Mouse (Mus musculus) heart, postnatal 14 days (tissue): ENCODE results near the gene Exoc7. TPM values are rescaled to one million over a fixed set of nuclear protein-coding genes. Genes with fewer than 3 reads are reported as not detected.

Source experiments
- DNase-seq, 2 experiments: peaks; one replicate each; pipeline ENCODE4 v3.0.0; 2021 to 2022
- intact Hi-C: fragments of 180-260 bp; cut with DNase I; formaldehyde crosslinking; loops from one replicate; pipeline ENCODE4 v1.15.1; 2025
- long read RNA-seq, 2 experiments: library from polyadenylated mRNA; stranded (forward); transcript quantifications; one replicate each; pipeline ENCODE4 v2.0.0; 2021
- total RNA-seq, 2 experiments: library from RNA; stranded (reverse); gene quantifications; 2 replicates each; pipeline ENCODE4 v1.2.3; 2021

The Exoc7 gene
- total RNA-seq, result 10 to 100 TPM; 44.3 to 52.3 TPM
- long read RNA-seq, experiment 1, transcript Exoc7-201 (20 exons, 3,337 nt), result minor isoform, 18 of 96 reads
- long read RNA-seq, experiment 1, transcript Exoc7-202 (18 exons, 3,205 nt), result minor isoform, 19 of 96 reads
- long read RNA-seq, experiment 1, transcript Exoc7-203 (19 exons, 3,298 nt), result major isoform, 41 of 96 reads
- long read RNA-seq, experiment 1, partial matches to known transcripts, result 0 of 96 reads
- long read RNA-seq, experiment 1, other reads (novel, unspliced or antisense), result 18 of 96 reads
- long read RNA-seq, experiment 2, transcript Exoc7-203 (19 exons, 3,298 nt), result major isoform, 33 of 93 reads
- long read RNA-seq, experiment 2, transcript Exoc7-201 (20 exons, 3,337 nt), result minor isoform, 14 of 93 reads
- long read RNA-seq, experiment 2, transcript Exoc7-202 (18 exons, 3,205 nt), result minor isoform, 26 of 93 reads
- long read RNA-seq, experiment 2, partial matches to known transcripts, result 5 of 93 reads
- long read RNA-seq, experiment 2, other reads (novel, unspliced or antisense), result 15 of 93 reads

GRCm38 (mm10) chr11:116307019-116307725, at the start of gene Exoc7:
Gene Exoc7, minus strand, starts transcription at chr11:116307233.
- DNase-seq, result no peak
- intact Hi-C loops, result no loop called here

- intact Hi-C loops, result no loop called here
- no peak for DNase-seq
Observed at GRCm38 (mm10) chr11:116354521-116354920, 47.5 kb upstream of the Exoc7 start.

GRCm38 (mm10) chr11:116353535-116353934, 46.5 kb upstream of the Exoc7 start:
- intact Hi-C loops, result no loop called here
- no peak for DNase-seq

GRCm38 (mm10) chr11:116351294-116351693, 44.3 kb upstream of the Exoc7 start:
- intact Hi-C loops, result no loop called here
- no peak for DNase-seq

GRCm38 (mm10) chr11:116347955-116348354, 40.9 kb upstream of the Exoc7 start:
- intact Hi-C loops, result no loop called here
- no peak for DNase-seq

- no peak for DNase-seq
- intact Hi-C loops, result no loop called here
Observed at GRCm38 (mm10) chr11:116347012-116347411, 40.0 kb upstream of the Exoc7 start.

- DNase-seq, result no peak
Observed at GRCm38 (mm10) chr11:116342069-116342791, 35.2 kb upstream of the Exoc7 start.

GRCm38 (mm10) chr11:116337531-116337930, 30.5 kb upstream of the Exoc7 start:
- no peak for DNase-seq
- intact Hi-C loops, result no loop called here

More at GRCm38 (mm10) chr11:116342069-116342791, 35.2 kb upstream of the Exoc7 start:
- intact Hi-C loops, result no loop called here

- DNase-seq, result no peak
- intact Hi-C loops, result no loop called here
Observed at GRCm38 (mm10) chr11:116337000-116337399, 30.0 kb upstream of the Exoc7 start.

GRCm38 (mm10) chr11:116336393-116336792, 29.4 kb upstream of the Exoc7 start:
- DNase-seq, result no peak
- intact Hi-C loops, result no loop called here

GRCm38 (mm10) chr11:116335244-116336036, 28.4 kb upstream of the Exoc7 start, which contains the start of gene Foxj1:
Gene Foxj1, minus strand, starts transcription at chr11:116335399.
- intact Hi-C loops, result no loop called here
- DNase-seq, result peak; percentile 95 to 99

- intact Hi-C loops, result no loop called here
- DNase-seq, result no peak
Observed at GRCm38 (mm10) chr11:116334417-116334782, 27.4 kb upstream of the Exoc7 start.

GRCm38 (mm10) chr11:116333526-116334416, 26.7 kb upstream of the Exoc7 start:
- intact Hi-C loops, result no loop called here
- DNase-seq, result no peak

GRCm38 (mm10) chr11:116332983-116333270, 25.9 kb upstream of the Exoc7 start:
- intact Hi-C loops, result no loop called here
- DNase-seq, result no peak

- intact Hi-C loops, result no loop called here
- DNase-seq, result no peak
Observed at GRCm38 (mm10) chr11:116332232-116332982, 25.4 kb upstream of the Exoc7 start.

GRCm38 (mm10) chr11:116330211-116330518, 23.1 kb upstream of the Exoc7 start:
- no peak for DNase-seq
- intact Hi-C loops, result no loop called here

GRCm38 (mm10) chr11:116329314-116330210, 22.5 kb upstream of the Exoc7 start:
- intact Hi-C loops, result no loop called here
- DNase-seq, result no peak
